Mouse (Mus musculus): ENCODE data around the gene Tbr1.

Gene Tbr1

DNA sequence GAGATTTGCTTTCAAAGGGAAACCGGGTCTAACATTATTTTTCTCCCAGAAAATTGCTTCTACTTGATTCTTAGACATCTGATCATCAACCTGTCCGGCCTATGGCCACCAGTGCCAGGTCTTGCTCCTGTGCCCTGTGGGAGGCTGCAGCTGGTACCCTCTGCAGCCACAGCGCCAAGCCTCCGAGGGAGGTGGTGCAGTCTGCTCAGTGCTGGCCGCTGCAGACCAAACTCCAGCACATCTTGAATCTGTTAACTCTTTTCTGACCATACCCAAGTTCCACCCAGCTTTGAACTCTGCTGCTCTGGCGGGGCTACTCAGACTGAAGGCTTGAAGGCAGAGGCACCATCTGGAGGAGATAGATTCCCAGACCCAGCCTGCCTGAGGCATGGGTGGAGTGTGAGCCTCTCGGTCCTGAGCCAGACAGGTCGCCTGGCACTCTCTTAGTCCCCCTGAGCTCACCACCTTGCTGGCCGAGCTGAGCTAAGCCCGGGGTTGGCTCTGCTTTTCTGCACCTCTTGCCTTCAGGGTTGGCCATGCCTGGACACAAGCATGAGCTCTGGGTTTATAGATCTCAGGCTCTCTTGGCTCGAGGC lies at the start of gene Tbr1:
Gene Tbr1 (plus strand): TSS at position 275 of the 596 bp plus-strand sequence.
- DNase-seq: peak; percentile 55

DNA sequence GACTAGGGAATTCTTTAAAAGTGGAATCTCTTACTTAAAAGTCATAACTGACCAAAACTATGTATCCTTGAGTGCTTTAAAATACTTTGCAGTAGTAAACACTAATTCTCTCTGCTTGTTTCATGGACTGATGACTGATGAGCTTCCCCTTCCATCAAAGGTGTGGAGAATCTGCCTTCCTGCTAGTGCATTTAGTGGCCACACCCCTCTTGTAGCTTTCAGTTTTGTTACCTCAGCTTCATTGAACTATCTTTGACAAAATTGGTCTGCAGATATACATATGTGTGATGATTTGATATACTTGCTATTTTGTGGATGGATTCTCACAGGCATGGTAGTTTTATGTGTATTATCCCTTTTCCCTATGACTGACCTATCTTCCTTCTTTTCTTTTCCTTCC lies 47.7 kb upstream of the Tbr1 start:
- no peak for DNase-seq

DNA sequence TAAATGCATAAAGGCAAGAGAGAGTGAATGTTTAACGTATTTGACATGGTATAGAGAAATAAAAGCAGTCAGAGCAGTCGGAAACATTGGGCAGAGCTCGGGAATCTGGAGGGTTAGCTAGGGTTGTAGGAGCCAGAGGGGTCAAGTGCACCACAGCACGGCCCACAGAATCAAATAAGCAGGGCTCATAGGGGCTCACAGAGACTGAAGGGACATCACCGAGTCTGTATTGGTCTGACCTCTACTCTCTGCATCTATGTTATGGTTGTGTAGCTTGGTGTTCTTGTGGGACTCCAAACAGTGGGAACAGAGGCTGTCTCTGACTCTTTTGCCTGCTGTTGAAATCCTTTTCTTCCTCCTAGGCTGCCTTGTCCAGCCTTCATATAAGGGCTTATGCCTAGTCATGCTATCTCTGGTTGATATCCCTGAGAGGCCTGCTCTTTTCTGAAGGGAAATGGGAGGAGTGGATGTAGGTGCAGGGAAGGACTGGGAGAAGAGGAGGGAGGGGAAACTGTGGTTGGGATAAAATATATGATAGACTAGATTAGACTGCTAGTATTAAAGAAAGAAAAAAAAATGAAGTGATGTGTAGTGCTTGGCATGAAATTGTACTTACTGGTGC lies 43.4 kb upstream of the Tbr1 start:
- no peak for DNase-seq

DNA sequence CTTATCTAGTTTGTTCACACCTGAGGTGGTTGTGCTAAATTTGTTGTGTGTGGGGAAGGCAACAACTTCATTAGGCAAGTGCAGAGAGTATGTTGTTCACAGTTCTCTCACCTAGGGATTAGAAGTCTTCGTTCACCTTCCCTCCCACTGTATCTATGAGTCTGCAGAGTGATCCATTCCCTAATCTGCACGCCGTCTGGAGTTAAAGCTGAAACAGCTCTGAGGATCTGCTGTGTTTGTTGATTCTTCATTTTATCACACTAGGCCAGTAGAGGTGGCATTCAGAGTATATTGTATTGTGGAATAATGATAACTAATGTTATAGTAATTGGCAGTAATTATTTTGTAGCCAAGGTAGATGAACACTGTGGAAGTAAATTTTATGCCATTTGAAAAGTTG lies 42.7 kb upstream of the Tbr1 start:
- no peak for DNase-seq

DNA sequence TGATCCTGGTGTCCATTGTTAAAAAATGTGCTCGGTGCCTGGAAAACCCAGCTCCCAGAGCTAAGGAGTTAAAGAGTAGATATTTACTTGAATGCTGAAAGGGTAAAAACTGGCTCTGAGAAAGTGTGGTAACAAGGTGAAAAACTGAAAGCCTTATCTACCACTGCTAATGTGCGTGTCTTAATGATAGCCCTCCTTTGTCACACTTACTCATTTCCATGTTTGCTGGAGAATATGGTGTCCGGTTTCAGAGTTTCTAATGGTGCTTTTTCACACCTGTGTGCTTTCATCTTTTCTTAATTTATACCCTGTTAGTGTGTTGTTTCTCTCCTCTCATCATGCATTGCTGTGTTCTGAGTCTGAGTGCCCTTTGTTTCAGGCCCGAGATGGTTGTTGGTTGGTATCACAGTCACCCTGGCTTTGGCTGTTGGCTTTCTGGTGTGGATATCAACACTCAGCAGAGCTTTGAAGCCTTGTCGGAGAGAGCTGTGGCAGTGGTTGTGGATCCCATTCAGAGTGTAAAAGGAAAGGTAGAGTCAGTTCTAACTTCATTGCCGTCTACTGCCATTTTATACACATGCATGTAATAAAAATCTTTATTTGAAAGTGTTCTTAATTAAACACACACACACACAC lies 38.1 kb upstream of the Tbr1 start:
- DNase-seq: no peak

DNA sequence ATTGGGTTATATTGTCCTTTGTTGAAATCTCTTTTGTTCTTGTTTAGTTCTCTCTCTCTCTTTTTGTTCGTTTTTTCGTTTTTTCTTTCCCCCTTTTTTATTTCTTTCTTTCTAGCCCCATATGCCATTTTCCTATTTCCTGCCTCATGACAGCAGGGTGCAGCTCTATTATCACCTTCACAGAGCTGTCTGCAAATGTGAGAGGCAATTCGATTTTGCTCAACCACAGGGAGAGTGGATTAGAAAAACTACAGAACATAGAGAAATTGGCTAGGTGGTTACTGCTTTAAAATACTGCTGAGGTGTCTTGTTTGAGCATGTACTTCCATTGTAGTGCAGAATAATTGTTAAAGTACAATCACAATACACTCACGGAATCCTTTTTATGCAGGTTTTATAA lies 37.2 kb upstream of the Tbr1 start:
- DNase-seq: no peak

DNA sequence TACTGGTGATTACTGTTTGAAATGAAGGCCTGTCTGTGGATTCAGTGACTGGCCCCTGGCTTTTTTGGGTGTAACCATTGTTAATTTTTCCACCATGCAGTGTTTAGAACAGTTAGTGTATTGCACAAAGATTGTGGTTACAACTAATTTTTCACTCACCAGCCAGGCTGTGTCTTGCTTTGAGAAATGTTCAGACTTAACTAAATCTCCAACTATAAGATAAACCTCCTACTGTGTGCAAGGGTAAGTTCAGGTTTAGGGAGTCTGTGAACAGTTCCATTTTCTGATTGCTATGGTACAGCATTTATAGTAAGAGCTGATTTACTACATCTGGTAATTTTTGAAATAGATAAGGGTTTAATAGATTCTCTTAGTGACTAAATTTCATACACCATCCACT lies 21.9 kb upstream of the Tbr1 start:
- no peak for DNase-seq

DNA sequence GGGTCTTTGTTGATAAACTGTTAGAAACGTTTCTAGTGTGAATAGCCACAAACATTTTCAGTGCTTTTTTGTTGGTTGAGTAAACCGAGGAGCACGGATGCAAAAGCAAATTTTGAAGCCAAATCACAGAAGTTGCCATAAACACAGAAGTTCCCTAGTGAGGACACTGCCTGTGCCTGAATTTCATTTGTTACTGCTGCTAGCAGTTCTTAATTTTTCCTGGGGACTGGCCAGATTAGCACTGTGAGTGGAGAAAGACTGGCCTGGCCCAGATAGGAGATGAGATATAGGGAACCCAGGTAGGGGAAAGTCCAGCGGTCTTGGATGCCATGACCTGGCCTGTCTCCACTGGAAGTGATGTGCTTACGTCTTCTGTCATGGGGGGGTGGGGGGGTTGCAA lies 7.8 kb upstream of the Tbr1 start:
- DNase-seq: no peak

DNA sequence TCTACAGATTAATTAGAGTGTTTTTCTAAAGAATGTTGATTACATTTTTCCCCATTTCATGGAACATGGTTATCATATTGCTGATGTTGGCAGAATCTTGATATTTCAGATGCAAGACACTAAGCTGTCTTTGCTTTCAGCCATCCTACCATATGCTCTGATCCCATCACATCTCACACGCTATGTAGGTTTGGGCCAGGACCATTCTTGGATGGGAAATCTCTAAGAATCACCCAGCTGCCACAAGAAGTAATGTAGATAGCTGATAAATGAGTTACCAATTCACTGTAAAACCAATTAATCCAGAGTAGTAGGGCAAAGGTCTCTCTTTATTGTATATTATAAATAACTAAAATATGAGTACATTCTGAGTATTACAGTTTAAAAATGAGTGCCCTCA lies 4.7 kb upstream of the Tbr1 start:
- no peak for DNase-seq

DNA sequence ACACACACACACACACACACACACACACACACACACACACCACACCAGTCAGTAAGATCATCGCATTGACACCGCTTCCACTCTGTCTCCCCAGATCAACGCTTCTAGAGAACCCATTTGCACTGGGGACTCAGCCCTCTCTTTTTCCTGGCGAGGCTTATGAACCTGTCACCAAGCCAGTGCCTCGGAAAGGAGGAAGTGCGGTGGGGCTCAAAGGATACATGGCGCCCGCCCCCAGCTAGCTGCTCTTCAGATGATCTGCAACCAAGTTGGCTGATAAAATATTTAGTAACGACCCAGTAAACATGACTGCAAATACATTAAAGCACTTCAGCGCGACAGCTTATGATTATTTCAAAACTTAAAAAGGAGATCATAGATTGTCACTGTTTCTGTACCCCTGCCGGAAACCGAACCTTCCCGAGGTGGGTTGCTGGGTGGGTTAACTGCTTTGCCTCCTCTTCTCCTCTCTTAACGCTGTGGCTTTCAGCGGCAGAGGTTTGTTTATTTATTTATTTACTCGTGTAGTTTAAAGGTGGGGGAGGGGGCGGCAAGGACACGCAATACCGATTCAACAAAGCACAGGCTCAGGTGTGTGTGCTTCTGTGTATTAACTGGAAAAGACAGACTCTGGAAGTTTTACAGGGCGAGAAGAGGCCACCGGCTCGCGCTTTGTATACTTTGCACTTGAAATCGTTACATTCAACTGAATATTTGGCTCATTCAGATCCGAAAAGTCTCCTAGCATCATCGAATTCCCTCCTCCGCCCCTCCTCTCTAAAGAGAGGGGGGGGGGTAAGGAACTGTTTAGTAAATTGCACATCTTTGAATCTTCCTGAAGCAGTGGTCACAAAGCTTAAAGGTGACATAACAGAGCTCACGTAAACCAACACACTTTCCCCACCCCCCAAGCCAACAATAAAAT lies 975 bp downstream of the Tbr1 start:
- DNase-seq: peak; percentile 27 to 37

DNA sequence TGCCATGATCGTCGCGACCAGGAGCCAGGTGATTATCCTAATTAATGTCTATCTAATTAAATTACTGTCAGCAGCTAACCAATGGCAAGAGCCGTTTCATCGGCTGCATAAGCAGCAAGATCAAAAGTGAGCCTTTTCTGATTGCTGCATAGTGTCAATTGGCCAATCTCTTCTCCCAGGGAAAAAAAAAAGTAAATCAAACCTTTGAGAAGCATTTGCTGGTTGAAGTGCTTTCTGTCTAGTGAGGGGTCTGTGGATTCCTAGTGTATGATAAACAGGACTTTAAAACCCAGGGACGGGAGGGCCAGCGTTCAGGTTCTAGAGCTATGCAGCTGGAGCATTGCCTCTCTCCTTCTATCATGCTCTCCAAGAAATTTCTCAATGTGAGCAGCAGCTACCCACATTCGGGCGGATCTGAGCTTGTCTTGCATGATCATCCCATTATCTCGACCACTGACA lies 1.7 kb downstream of the Tbr1 start:
- peak in 1 of 2 experiments; percentile 28 for DNase-seq

DNA sequence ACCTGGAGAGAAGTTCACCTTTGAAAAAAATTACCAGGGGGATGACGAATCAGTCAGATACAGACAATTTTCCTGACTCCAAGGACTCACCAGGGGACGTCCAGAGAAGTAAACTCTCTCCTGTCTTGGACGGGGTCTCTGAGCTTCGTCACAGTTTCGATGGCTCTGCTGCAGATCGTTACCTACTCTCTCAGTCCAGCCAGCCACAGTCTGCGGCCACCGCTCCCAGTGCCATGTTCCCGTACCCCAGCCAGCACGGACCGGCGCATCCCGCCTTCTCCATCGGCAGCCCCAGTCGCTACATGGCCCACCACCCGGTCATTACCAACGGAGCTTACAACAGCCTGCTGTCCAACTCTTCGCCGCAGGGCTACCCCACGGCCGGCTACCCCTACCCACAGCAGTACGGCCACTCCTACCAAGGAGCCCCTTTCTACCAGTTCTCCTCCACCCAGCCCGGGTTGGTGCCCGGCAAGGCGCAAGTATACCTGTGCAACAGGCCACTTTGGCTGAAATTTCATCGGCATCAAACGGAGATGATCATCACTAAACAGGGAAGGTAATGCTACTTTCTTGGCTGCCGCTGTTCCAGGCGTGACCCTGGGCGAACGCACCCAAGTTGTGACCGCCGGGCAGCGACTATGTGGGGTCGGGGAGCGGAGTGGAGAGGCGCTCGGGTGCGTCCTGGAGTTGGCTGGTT lies 2.3 kb downstream of the Tbr1 start:
- peak; percentile 26 to 42 for DNase-seq

DNA sequence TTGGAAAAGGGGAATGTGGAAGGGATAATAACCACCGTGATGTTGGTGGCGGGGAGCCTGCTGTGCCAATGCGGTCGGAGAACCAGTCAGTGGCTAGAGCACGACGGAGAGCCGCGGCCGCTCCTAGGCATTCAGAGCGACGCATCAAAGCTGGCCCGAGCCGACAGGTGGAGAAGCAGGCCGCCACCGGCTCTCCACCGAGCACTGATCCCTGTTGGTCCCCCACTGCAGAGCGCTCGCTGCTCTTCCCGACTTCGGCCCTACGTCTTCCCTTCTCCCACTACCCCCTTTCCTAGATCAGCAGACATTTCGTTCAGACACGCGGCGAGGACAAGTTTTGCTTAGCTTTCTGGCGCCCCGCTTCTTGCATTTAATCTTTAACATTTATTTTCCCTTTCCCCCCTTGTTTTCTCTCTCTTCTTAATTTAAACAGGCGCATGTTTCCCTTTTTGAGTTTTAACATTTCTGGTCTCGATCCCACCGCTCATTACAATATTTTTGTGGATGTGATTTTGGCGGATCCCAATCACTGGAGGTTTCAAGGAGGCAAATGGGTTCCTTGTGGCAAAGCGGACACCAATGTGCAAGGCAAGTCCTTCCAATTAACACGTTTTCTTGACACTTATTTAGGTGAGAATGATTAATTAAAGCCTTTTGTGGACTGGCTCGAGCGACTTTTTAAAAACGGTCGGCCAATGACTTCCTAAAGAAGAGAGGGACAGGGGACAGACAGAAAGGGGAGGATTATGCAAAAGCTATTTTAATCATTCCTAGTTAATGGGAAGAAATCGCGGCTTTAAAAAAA lies 3.0 kb downstream of the Tbr1 start:
- peak in 1 of 2 experiments; percentile 41 for DNase-seq

DNA sequence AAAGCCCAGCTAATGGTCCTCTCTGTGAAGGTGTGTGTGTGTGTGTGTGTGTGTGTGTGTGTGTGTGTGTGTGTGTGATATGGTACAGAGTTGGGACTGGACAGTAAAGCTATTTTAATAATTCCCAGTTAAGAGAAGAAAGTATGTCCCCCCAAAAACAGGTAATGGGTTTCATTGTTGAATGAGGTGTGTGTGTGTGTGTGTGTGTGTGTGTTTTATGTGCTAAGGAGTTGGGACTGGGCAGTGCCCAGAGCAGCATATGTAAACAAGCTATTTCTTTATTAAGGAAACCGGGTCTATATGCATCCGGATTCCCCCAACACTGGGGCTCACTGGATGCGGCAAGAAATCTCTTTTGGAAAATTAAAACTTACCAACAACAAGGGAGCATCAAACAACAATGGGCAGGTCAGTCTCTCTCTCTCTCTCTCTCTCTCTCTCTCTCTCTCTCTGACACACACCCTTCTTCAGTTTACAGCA lies 3.7 kb downstream of the Tbr1 start:
- DNase-seq: no peak

DNA sequence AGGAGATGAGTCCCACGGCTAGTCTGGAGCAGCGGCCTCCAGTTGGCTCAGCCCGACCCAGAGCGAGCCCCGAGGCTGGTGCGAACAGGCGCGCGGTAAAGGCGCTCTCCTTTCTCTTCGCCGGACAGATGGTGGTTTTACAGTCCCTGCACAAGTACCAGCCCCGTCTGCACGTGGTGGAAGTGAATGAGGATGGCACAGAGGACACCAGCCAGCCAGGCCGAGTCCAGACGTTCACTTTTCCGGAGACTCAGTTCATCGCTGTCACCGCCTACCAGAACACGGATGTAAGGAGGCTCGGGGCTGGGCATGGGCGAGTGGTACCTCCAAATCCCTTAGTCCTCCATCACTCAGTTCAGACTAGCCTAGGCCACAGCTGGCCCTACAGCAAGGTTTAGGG lies 4.4 kb downstream of the Tbr1 start:
- DNase-seq: peak; percentile 25 to 33

DNA sequence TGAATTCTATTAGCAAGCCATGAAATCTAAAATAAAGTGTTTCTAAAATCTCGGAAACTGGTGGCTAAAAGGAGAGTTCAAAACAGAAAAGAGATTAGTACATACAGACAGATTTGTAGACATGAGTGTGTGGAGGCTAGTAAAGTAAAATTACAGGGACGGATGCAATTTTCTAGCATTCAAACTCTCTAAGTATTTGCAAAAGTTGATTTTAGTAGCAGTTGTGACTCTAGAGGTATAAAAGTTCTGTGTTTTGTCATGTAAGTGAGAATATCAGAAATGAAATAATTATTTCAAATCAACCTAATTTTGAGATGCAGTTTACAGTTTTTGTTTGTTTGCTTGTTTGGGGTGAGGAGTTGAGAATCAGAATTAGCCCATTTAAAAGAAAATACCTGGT lies 5.1 kb downstream of the Tbr1 start:
- DNase-seq: no peak

DNA sequence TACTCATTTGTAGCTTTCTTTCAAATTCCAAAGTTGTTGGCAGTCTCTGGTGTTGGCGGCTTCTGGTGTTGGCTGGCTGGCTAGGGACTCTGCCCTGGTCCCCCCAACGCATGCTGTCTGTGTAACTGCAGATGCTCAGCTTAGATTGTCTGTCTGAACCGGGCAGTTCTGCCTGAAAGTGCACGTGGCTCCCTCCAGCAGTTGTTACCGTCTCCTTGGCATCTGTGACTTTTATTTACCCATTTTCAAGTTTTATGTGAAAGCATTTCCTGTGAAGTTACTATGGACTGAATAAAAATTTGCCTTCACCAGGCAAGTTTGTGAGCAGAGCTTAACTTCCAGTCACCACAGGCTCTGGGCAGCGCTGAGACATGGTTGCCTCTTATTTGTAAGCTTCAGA lies 6.0 kb downstream of the Tbr1 start:
- no peak for DNase-seq

DNA sequence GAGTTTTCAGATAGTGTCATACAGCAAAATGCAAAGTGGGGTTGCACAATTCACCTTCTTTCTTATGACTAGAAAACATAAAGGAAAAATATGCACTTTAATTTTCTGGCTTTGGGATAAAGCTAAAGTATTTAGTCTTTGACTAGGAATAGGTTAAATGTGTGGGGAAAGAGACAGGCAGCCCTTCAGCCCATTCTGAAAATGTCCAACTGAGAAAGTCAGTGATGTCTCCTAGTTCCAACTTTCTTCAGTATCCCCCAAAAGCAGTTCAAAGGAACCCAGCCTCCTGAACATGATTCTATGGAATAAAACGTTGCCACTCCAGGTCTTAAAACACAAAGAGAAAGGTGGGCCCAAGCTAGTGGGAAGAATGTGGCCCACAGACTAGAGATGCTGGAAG lies 6.7 kb downstream of the Tbr1 start:
- DNase-seq: no peak

DNA sequence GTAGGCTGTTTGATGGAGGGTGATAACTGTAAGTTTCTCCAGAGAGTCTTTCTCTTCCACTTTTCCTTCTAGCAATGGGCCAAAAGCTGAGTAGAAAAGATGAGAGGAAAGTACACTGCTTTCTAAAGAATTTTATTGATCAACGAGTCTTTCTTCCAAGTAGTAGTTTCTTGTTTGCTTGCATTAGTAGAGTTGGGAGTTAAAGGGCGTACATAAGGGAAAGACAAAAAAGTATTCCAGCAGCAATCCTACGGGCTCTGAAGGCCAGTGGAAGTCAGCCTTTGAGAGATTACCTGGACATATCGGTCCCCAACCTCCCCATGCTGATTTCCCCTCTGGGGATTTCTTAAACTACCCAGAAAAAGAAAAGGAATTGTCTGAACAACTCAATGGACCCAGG lies 8.0 kb downstream of the Tbr1 start:
- no peak for DNase-seq

DNA sequence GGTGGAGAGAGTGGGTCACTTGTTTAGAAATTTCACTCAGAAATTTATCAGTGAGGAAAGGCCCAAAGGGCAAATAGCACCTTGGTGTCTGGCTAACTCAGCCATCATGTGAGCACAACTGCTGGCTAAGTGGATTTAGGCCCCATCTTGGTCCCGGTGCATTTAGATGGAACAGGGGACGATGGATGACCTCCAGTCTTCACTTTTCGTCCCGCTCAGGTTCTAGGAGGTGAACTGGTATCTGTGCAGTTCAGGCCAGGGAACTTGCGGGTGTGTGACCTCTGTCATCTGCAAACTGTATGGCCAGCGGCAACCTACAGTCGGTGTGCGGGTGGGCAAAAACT lies 8.4 kb downstream of the Tbr1 start:
- DNase-seq: no peak

DNA sequence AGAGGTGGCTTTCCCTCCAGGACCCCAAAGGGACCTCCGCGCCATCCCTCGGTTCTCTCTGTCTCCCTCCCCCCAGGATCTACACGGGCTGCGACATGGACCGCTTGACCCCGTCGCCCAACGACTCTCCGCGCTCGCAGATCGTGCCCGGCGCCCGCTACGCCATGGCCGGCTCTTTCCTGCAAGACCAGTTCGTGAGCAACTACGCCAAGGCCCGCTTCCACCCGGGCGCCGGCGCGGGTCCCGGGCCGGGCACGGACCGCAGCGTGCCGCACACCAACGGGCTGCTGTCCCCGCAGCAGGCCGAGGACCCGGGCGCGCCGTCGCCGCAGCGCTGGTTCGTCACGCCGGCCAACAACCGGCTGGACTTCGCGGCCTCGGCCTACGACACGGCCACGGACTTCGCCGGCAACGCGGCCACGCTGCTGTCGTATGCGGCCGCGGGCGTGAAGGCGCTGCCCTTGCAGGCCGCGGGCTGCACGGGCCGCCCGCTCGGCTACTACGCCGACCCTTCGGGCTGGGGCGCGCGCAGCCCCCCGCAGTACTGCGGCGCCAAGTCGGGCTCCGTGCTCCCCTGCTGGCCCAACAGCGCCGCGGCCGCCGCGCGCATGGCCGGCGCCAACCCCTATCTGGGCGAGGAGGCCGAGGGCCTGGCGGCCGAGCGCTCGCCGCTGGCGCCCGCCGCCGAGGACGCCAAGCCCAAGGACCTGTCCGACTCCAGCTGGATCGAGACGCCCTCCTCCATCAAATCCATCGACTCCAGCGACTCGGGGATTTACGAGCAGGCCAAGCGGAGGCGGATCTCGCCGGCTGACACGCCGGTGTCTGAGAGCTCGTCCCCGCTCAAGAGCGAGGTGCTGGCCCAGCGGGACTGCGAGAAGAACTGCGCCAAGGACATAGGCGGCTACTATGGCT lies 9.0 kb downstream of the Tbr1 start:
- DNase-seq: peak; percentile 30 to 37

Measured in cerebellum, postnatal 36 days (tissue).